ENCODE assay signal across 14 mouse cellular contexts in genomic region chr2:28031860-28032259, GRCm38 (mm10). TPM values are rescaled to one million over a fixed set of nuclear protein-coding genes. Genes with fewer than 3 reads are reported as not detected.
DNase-seq lines count a peak whose midpoint lies in the region; ATAC-seq and TF ChIP-seq lines count a peak whose summit lies in the region.
"Had no signal": no experiment of that assay in that cellular context is flagged by ENCODE, and none has a peak within 500 bp of the region (broad histone marks: within the 10 kb centered on the region; RNA-seq: fewer than 3 reads in every experiment).

No protein-coding gene starts in this region.

- H3K4me3 ChIP-seq in liver, embryonic 14.5 days (ENCODE audit: insufficient read depth in 1 of 2, low read depth in 2 of 2, low read length in 2 of 2) = no peak overlapping the region
- H3K4me3 ChIP-seq in forebrain, embryonic 11.5 days (ENCODE audit: low read depth, low read length) = no peak overlapping the region
- H3K4me3 ChIP-seq: hindbrain, embryonic 15.5 days; limb, embryonic 13.5 days; midbrain, embryonic 13.5 days; neural tube, embryonic 13.5 days had no signal

- no peak for TF ChIP-seq EP300 in liver, embryonic 14.5 days (IDR thresholded peaks at IDR 0.05; ENCODE audit: low read depth)

- peak overlapping the region; percentile 43 for H3K4me2 ChIP-seq in liver, embryonic 14.5 days (ENCODE audit: low read depth)
- H3K4me2 ChIP-seq in forebrain, embryonic 11.5 days (ENCODE audit: low read depth, low read length, severe bottlenecking) = no peak overlapping the region
- H3K4me2 ChIP-seq: hindbrain, embryonic 15.5 days; limb, embryonic 13.5 days; midbrain, embryonic 13.5 days; neural tube, embryonic 13.5 days had no signal

- DNase-seq in spleen, adult 12 weeks (ENCODE audit: low spot score) = peak; percentile 51
- no peak for DNase-seq in spleen, adult 18-20 months
- DNase-seq in brain, adult 2 months (ENCODE audit: low read depth, low spot score) = peak; percentile 10
- DNase-seq in liver, embryonic 14.5 days (ENCODE audit: low read depth in 3 of 3, low spot score in 3 of 3) = no peak
- DNase-seq in embryo, embryonic 11 days = no peak
- no peak for DNase-seq in T-cell, adult 2 months (ENCODE audit: low spot score)
- no peak for DNase-seq in forebrain, embryonic 11.5 days (ENCODE audit: low spot score)
- DNase-seq: cerebellum, adult 8-10 months; kidney, adult 8-10 months; lung, postnatal 14 days had no signal

- no peak for TF ChIP-seq CTCF in liver, embryonic 14.5 days (IDR thresholded peaks at IDR 0.05; ENCODE audit: low read depth)

- no peaks in the 10 kb centered on the region for H3K36me3 ChIP-seq in liver, embryonic 14.5 days (replicated peaks; ENCODE audit: control insufficient read depth, insufficient read depth, low read depth)
- H3K36me3 ChIP-seq in forebrain, embryonic 11.5 days (ENCODE audit: control insufficient read depth, insufficient read depth, low read length) = no peaks in the 10 kb centered on the region
- H3K36me3 ChIP-seq: hindbrain, embryonic 15.5 days; neural tube, embryonic 13.5 days had no signal

- H3K9ac ChIP-seq in liver, embryonic 14.5 days (replicated peaks) = peak overlapping the region; percentile 36
- H3K9ac ChIP-seq in forebrain, embryonic 11.5 days (ENCODE audit: low read length) = no peak overlapping the region
- H3K9ac ChIP-seq: hindbrain, embryonic 15.5 days; limb, embryonic 13.5 days; midbrain, embryonic 13.5 days; neural tube, embryonic 13.5 days had no signal

- peaks cover 11 to 19% of the 10 kb centered on the region in 2 experiments for H3K4me1 ChIP-seq in liver, embryonic 14.5 days (replicated peaks; ENCODE audit: control insufficient read depth in 2 of 2, insufficient read depth in 2 of 2, low read length in 1 of 2)
- no peaks in the 10 kb centered on the region for H3K4me1 ChIP-seq in forebrain, embryonic 11.5 days (replicated peaks; ENCODE audit: control insufficient read depth, insufficient read depth, low read length)

- 34% methylated on average over 9 of the region's 9 CpGs for WGBS in liver, embryonic 14.5 days (ENCODE audit: insufficient replicate concordance)
- WGBS in forebrain, embryonic 11.5 days = 80% methylated on average over 9 of the region's 9 CpGs

- H3K27me3 ChIP-seq in liver, embryonic 14.5 days (ENCODE audit: control insufficient read depth, insufficient read depth, low read length) = no peaks in the 10 kb centered on the region
- H3K27me3 ChIP-seq in forebrain, embryonic 11.5 days (ENCODE audit: control insufficient read depth, insufficient read depth, low read length) = no peaks in the 10 kb centered on the region
- H3K27me3 ChIP-seq: hindbrain, embryonic 15.5 days; limb, embryonic 13.5 days; midbrain, embryonic 13.5 days had no signal

- ATAC-seq in liver, embryonic 14.5 days (ENCODE audit: insufficient read depth) = peak; percentile 50
- no peak for ATAC-seq in forebrain, embryonic 11.5 days (replicated peaks; ENCODE audit: low FRiP score)
- ATAC-seq: midbrain, embryonic 13.5 days had no signal

- H3K9me3 ChIP-seq in liver, embryonic 14.5 days (ENCODE audit: control insufficient read depth, low read length) = no peaks in the 10 kb centered on the region
- no peaks in the 10 kb centered on the region for H3K9me3 ChIP-seq in forebrain, embryonic 11.5 days (ENCODE audit: control insufficient read depth, low read length)
- H3K9me3 ChIP-seq: hindbrain, embryonic 15.5 days; limb, embryonic 13.5 days; midbrain, embryonic 13.5 days; neural tube, embryonic 13.5 days had no signal

- peak overlapping the region; percentile 65 for H3K27ac ChIP-seq in liver, embryonic 14.5 days
- H3K27ac ChIP-seq in forebrain, embryonic 11.5 days (ENCODE audit: low read depth, low read length) = no peak overlapping the region
- H3K27ac ChIP-seq: hindbrain, embryonic 15.5 days; limb, embryonic 13.5 days; midbrain, embryonic 13.5 days; neural tube, embryonic 13.5 days had no signal

RNA-seq across cellular contexts. Expression of gene Fcnb, which starts 52.8 kb away (rescaled TPM):
- 12.0 and 14.6 TPM in 2 replicates for polyA plus RNA-seq in liver, embryonic 14.5 days (2012; rRNA removed)
- 28.4 and 29.9 TPM in 2 replicates for polyA plus RNA-seq in liver, embryonic 14.5 days (2014; fragmentation: Nextera tagmentation; extraction: Ambion mirVana)
- 0.41 TPM in 1 of 2 replicates, not detected in the other for polyA plus RNA-seq in forebrain, embryonic 11.5 days (2014; fragmentation: Nextera tagmentation; extraction: Ambion mirVana)
- polyA plus RNA-seq: hindbrain, embryonic 15.5 days; limb, embryonic 13.5 days; midbrain, embryonic 13.5 days had no signal

Comparison
In these comparisons a context has a peak if more than half of its experiments do, and no peak if none do; other contexts are left out.
1. DNase-seq: peak in spleen, adult 12 weeks (single experiment) and brain, adult 2 months (single experiment); none in spleen, adult 18-20 months (0 of 2), liver, embryonic 14.5 days (0 of 3), embryo, embryonic 11 days (single experiment), T-cell, adult 2 months (single experiment) and forebrain, embryonic 11.5 days (single experiment).